Mouse (Mus musculus): ENCODE results near the gene Mpeg1.

DNA sequence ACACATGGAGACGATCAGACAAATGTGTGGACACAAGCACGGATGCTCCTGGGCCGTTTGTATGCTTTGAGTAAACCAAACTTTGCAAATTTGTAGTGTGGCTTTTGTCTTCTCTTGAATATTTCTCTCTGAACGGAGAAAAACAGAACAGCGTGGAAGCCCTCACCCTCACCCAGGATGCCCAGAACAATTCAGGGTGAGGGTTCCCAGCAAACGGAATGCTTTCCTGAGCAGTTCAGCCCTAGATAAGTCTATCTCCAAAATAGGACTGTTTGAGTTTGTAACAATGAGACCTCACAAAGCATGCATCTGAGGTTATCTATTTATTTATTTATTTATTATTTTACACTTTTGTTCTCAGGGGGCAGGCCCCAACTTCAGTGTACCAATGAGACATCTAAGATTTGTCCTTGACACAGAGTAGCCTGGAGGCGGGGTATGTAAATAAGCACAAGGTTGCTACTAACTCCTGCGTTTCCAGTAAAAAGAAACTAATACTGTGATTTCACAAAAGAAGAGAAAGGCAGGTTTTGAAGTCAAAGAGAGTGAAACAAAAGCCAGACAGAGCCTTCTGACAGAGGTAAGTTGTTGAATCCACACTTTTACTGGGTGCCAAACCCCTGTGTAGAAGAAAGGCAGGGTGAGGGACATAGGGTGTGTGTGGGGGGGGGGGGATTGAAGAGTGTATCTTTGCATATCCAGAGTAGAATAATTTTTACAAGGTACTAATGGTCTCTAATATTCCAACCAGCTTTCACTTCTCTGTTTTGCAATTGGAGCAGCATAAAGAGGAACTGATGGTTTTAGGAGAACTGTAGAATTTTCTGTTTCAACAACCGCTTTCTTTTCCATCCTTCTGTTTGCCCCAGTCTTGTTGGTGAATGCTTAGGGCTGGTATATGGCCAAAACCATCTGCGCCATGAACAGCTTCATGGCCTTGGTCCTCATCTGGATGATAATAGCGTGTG is at the start of gene Mpeg1:
- TF ChIP-seq CTCF (IDR thresholded peaks at IDR 0.05; ENCODE audit: control insufficient read depth, insufficient read depth, insufficient read length) (no peak), USF1 (IDR thresholded peaks at IDR 0.05; ENCODE audit: low read depth) (no peak), MAX (IDR thresholded peaks at IDR 0.05) (no peak)
